Mouse (Mus musculus): ENCODE data around the gene Mep1a. TPM values are rescaled to one million over a fixed set of nuclear protein-coding genes. Genes with fewer than 3 reads are reported as not detected.

Gene Mep1a
- total RNA-seq, 2 experiments from 2014 or later, result not detected

DNA sequence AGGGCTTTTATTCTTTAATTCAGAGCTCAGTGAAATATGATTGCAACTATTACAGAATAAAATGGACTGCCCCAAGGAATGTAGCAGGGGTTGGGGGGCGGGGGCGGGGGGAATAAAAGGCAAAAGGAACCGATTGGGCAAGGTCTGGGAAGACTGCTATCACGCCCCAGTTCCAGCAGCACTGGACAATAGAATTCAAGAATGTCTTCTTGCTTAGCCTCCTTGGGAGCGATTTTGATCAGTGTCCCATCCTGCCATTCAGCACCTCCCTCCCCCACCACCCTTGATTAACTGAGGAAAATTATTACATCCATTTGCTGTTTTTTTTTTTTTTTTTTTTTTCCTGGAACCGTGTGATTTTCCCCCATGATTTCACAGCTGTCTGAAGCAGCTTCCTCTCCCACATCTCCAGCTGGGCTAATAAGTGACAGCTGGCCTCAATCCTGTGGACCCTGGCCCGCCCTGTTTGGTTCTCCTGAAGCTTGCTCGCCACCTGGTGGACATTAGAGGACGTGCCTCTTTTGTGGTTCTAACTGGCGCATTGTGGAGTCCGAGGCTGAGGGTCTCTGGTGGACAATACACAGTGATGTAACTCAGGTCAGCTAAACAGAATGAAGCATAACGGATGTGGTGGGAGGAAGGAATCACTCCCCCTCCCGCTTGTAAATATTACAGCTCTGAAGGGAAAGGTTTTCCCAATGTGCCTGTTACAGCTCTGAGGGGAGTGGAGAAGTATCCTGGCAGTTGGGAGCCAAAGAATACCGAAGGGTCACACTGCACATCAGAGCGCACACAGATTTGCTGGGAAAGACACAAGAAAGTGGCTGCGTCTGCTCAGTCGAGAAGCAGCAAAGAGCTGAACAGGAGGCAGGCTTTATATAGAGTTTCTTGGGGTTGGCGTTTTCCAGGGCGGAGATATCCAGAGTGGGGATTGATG lies 42.1 kb downstream of the Mep1a start:
- TF ChIP-seq CTCF (IDR thresholded peaks at IDR 0.05), result peak; percentile 83
- DNase-seq, result peak; percentile 80
- intact Hi-C loops (cut with DNase I), result no loop called here
- Histone ChIP-seq H3K27ac (peak overlapping the region; percentile 38), H3K4me3 (0 out of 2 replicates have a peak overlapping the region, but pooled peaks have one; percentile 1)

DNA sequence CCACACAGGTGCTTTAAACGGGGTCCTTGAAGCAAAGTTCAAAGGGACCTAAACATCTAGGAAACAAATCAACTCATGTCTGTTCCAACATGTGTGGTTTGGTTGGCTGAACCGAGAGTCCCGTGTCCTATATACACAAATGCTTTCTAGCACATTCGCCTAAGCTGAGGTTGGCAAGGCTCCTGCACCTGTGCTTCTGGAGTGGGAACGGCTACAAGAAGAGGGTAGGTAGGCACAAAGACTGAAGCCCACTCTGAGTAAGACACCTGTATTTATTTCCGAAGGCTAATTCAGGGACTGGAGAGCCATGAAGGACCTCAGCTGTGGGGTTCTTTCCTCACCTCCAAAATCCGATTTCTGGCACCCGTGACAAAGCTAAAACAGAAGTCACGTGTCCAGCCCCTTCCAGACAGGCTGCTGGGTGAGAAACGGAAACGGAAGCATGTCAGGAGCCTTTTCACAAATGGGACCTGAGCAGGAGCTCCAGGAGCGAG lies 42.8 kb downstream of the Mep1a start:
- H3K27ac ChIP-seq, result peak overlapping the region; percentile 38
- TF ChIP-seq CTCF (IDR thresholded peaks at IDR 0.05), result no peak
- intact Hi-C loops (cut with DNase I), result loop anchor here (2.0 kb wide), 2 partner anchors 133 to 447 kb away; no protein-coding TSS in a partner anchor
- H3K4me3 ChIP-seq, result no peak overlapping the region
- DNase-seq, result no peak

DNA sequence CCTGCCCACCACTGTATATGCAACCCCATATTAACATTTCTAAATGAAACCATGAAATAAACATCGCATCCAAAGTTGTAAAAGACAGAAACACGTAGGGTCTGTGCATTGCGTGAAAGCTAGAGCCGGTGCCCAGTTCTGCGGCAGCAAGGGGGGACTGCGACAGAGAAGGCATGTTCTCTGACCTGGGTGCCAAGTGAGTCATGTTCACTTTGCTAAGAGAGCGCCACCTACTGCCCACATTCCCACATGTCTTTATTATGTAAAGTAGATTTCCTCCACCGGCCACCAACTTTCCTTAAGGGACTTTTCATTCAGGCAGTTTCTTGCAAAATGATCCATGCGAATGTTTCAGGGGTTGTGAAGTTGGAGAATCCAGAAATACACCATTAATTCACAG lies 44.0 kb downstream of the Mep1a start:
- peak; percentile 81 for TF ChIP-seq CTCF (IDR thresholded peaks at IDR 0.05)
- Histone ChIP-seq H3K4me3 (no peak overlapping the region; the same call in 1 of the 2 replicates), H3K27ac (peak overlapping the region; percentile 28; the same call in 1 of the 2 replicates)
- peak; percentile 82 for DNase-seq
- intact Hi-C loops (cut with DNase I), result loop anchor here (1.0 to 2.0 kb wide), 3 partner anchors 132 to 446 kb away; no protein-coding TSS in a partner anchor

DNA sequence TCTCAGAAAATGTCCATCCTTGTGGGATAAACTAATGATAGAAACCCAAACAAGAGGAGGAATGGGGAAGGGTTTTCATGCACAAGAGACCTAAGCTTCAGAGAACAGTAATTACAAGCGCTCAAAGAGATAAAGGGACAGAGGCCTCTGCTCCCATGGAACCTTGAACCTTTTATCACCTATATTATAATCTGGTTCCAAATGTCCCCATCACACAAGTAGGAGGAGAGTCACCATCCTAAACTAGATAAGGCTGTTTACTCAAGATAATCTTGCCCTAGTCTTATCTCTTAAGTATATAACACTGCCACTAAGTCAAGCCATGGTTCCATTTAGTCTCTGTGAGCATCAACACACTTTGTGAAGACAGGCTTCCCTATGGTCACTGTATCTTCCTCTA lies 51.4 kb downstream of the Mep1a start:
- no peak for DNase-seq
- Histone ChIP-seq H3K27ac (no peak overlapping the region), H3K4me3 (no peak overlapping the region)
- intact Hi-C loops (cut with DNase I), result no loop called here
- TF ChIP-seq CTCF (IDR thresholded peaks at IDR 0.05), result no peak

DNA sequence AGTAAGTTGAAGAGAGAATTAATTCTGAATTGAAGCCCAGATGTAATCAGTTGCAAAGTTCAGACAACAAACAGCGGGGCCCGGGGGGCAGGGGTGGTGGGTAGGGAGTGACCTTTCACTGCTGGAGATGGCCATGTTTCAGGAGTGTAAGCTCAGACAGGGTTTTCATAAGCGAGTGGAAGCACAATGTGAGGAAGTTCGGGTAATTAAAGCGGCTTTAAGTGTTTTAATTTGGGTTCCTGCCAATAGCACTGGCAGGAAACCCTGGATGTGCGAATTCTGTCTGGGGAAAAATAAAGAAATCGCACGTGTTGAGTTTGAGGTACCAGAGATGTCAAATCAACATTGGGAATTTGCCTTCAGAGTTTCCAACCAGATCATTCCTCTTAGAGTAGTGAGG lies 68.1 kb downstream of the Mep1a start:
- no peak overlapping the region for H3K27ac ChIP-seq
- DNase-seq, result no peak
- no peak for TF ChIP-seq CTCF (IDR thresholded peaks at IDR 0.05)
- intact Hi-C loops (cut with DNase I), result no loop called here
- no peak overlapping the region for H3K4me3 ChIP-seq

DNA sequence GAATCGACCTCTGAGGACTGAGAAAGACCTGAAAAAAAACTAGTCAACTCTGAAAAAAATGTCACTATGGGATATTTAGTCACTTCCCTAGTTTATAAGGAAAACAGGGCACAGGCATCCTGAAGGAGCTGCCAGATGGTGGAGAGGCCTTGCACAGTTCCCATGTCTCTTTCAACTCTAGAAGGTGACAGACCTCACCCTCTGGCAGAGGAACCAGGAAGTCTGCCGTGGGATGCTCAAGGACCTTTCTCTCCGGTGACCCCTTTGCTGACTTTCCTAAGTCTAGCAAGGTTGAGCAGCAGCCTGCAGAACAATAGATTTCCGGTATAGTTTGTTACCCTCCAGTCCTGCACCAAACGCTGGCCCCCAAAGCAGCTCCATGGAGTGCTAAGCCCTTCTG lies 70.9 kb downstream of the Mep1a start:
- H3K27ac ChIP-seq, result no peak overlapping the region

More for the DNA sequence above, 70.9 kb downstream of the Mep1a start:
- intact Hi-C loops (cut with DNase I), result no loop called here
- no peak for DNase-seq
- H3K4me3 ChIP-seq, result no peak overlapping the region
- TF ChIP-seq CTCF (IDR thresholded peaks at IDR 0.05), result no peak

Other genes starting within 250 kb of the Mep1a start
- not detected for gene Adgrf1, start 232.5 kb downstream of the Mep1a start, total RNA-seq (2021)
- 10 to 100 TPM; 78.8 to 85.4 TPM for gene Adgrf5, start 142.4 kb downstream of the Mep1a start, total RNA-seq (2021)
- gene Ankrd66, start 40.8 kb upstream of the Mep1a start, total RNA-seq (2021), result not detected
- gene Pla2g7, start 65.3 kb upstream of the Mep1a start, total RNA-seq (2021), result 10 to 100 TPM; 21.5 to 40.7 TPM
- gene Tdrd6, start 127.5 kb upstream of the Mep1a start, total RNA-seq (2021), result under 1 TPM; 0.03 TPM
- 1 to 10 TPM; 5.8 to 7.2 TPM for gene Slc25a27, start 164.4 kb upstream of the Mep1a start, total RNA-seq (2021)
- 1 to 10 TPM; 3.2 to 3.3 TPM for gene Cyp39a1, start 164.6 kb upstream of the Mep1a start, total RNA-seq (2021)

All from gastrocnemius, adult 2 months (tissue).